Mouse (Mus musculus) ES-E14 (cell line): ENCODE data around the gene Btn2a2. TPM values are rescaled to one million over a fixed set of nuclear protein-coding genes. Genes with fewer than 3 reads are reported as not detected.

Source experiments
- DNase-seq: peaks from one replicate; pipeline ENCODE4 v3.0.0-alpha.2; 2013; ENCODE audit warnings: low read depth, low spot score
- H3K27ac ChIP-seq: 2 replicates; pipeline ENCODE4 v1.5.1; 2012; ENCODE audit warnings: low read depth, mild to moderate bottlenecking, low read length, moderate library complexity, mixed read lengths; ENCODE audit not compliant: poor library complexity, insufficient read depth, severe bottlenecking
- H3K36me3 ChIP-seq: 2 replicates; pipeline ENCODE4 v1.6.1; 2012; ENCODE audit warnings: mild to moderate bottlenecking, low read length, moderate library complexity, mixed read lengths; ENCODE audit not compliant: control insufficient read depth, poor library complexity, insufficient read depth, severe bottlenecking
- H3K4me1 ChIP-seq, 2 experiments: fragments of 150-350 bp in 1 of 2; sonication (generic) in 1 of 2; 2 replicates each; pipeline ENCODE4 v1.6.1; 2012; ENCODE audit warnings: low read length in 2 of 2, mild to moderate bottlenecking in 1 of 2, mixed read lengths in 1 of 2; ENCODE audit not compliant: control insufficient read depth in 2 of 2, insufficient read depth in 2 of 2, poor library complexity in 1 of 2
- H3K4me3 ChIP-seq, 2 experiments: fragments of 150-350 bp in 1 of 2; sonication (generic) in 1 of 2; 2 replicates each; pipeline ENCODE4 v1.5.1; 2012; ENCODE audit warnings: low read length in 2 of 2, low read depth in 1 of 2, mild to moderate bottlenecking in 1 of 2, mixed read lengths in 1 of 2; ENCODE audit not compliant: insufficient read depth in 1 of 2, poor library complexity in 1 of 2, severe bottlenecking in 1 of 2
- H3K9ac ChIP-seq: 2 replicates; pipeline ENCODE4 v1.6.1; 2012; ENCODE audit warnings: low read depth, mild to moderate bottlenecking, low read length, mixed read lengths; ENCODE audit not compliant: poor library complexity, insufficient read depth, severe bottlenecking
- H3K9me3 ChIP-seq: fragments of 150-350 bp; sonication (generic); 2 replicates; pipeline ENCODE4 v1.6.1; 2012; ENCODE audit warnings: low read depth, mild to moderate bottlenecking, low read length; ENCODE audit not compliant: control insufficient read depth, insufficient read depth
- CHD2 ChIP-seq: IDR thresholded peaks from 2 replicates; pipeline ENCODE4 v1.6.1; 2014; ENCODE audit warnings: mild to moderate bottlenecking, low read depth, low read length, inconsistent platforms
- HCFC1 ChIP-seq: IDR thresholded peaks from 2 replicates; pipeline ENCODE4 v1.6.1; 2012; ENCODE audit warnings: low read length, inconsistent platforms, borderline replicate concordance; ENCODE audit not compliant: insufficient read depth
- MAFK ChIP-seq: IDR thresholded peaks from 2 replicates; pipeline ENCODE4 v1.6.1; 2014; ENCODE audit warnings: mild to moderate bottlenecking, low read depth, low read length, inconsistent platforms; ENCODE audit not compliant: insufficient read depth
- ZC3H11A ChIP-seq: IDR thresholded peaks from 2 replicates; pipeline ENCODE4 v1.6.1; 2012; ENCODE audit warnings: low read depth, mild to moderate bottlenecking, inconsistent platforms, low read length, borderline replicate concordance
- ZNF384 ChIP-seq: IDR thresholded peaks from 2 replicates; pipeline ENCODE4 v1.6.1; 2012; ENCODE audit warnings: low read depth, low read length, inconsistent platforms
- in situ Hi-C, 2 experiments: fragments of 600-800 bp; cut with MboI; formaldehyde crosslinking; loops; one replicate each; pipeline ENCODE4 v1.15.1; 2025; ENCODE audit warnings: low sequenced_read_pairs in 2 of 2, inconsistent platforms in 1 of 2; ENCODE audit not compliant: unreplicated experiment in 2 of 2
- total RNA-seq: library from RNA; depleted of rRNA; stranded (reverse); fragments of 300-350 nt; gene quantifications from 2 replicates; pipeline ENCODE4 v1.2.3, GENCODE M21; 2012

Gene Btn2a2
- total RNA-seq, 1 experiment, result 1.5 TPM

GRCm38 (mm10) chr13:23506819-23507515, 18.3 kb upstream of the Btn2a2 start:
- TF ChIP-seq CHD2, result no peak
- no peak for TF ChIP-seq HCFC1
- TF ChIP-seq ZNF384, result peak; percentile 65; the same call in 1 of the 2 replicates
- H3K4me1 ChIP-seq, result peaks cover 6 to 7% of the 10 kb centered on the region in 2 experiments; a peak in 2 of 4 replicates
- DNase-seq, result peak; percentile 79
- peak overlapping the region; percentile 52; the same call in 1 of the 2 replicates for H3K27ac ChIP-seq
- H3K9ac ChIP-seq, result peak overlapping the region; percentile 38; the same call in 1 of the 2 replicates
- in situ Hi-C loops, result loop anchor here (25.0 kb wide), 1 partner anchor 195 kb away; no protein-coding TSS in a partner anchor
- peak overlapping the region; percentile 51 to 69 for H3K4me3 ChIP-seq
- no peaks in the 10 kb centered on the region for H3K9me3 ChIP-seq
- H3K36me3 ChIP-seq, result no peaks in the 10 kb centered on the region

GRCm38 (mm10) chr13:23506351-23506750, 17.7 kb upstream of the Btn2a2 start:
- Histone ChIP-seq H3K4me1 (peaks cover 5 to 6% of the 10 kb centered on the region in 2 experiments; a peak in 2 of 4 replicates), H3K9me3 (no peaks in the 10 kb centered on the region), H3K27ac (peak overlapping the region; percentile 52; the same call in 1 of the 2 replicates), H3K9ac (no peak overlapping the region; the same call in 1 of the 2 replicates), H3K36me3 (no peaks in the 10 kb centered on the region), H3K4me3 (peak overlapping the region; percentile 53 to 69)
- in situ Hi-C loops, result loop anchor here (25.0 kb wide), 1 partner anchor 194 kb away; no protein-coding TSS in a partner anchor
- no peak for TF ChIP-seq CHD2
- no peak for TF ChIP-seq HCFC1
- TF ChIP-seq MAFK, result 0 out of 2 replicates have a peak, but pooled peaks have one; percentile 40
- peak; percentile 72 for DNase-seq

GRCm38 (mm10) chr13:23505662-23506345, 17.1 kb upstream of the Btn2a2 start:
- no peak for DNase-seq
- no peak overlapping the region for H3K27ac ChIP-seq

GRCm38 (mm10) chr13:23503797-23504196, 15.1 kb upstream of the Btn2a2 start:
- DNase-seq, result peak; percentile 64
- in situ Hi-C loops, result loop anchor here (25.0 kb wide), 1 partner anchor 191 kb away; no protein-coding TSS in a partner anchor
- H3K4me1 ChIP-seq, result peaks cover 4% of the 10 kb centered on the region in 2 experiments; a peak in 2 of 4 replicates
- H3K4me3 ChIP-seq, result peak overlapping the region; percentile 32 to 41; a peak in 3 of 4 replicates
- no peaks in the 10 kb centered on the region for H3K9me3 ChIP-seq
- no peak overlapping the region for H3K9ac ChIP-seq
- H3K36me3 ChIP-seq, result no peaks in the 10 kb centered on the region
- TF ChIP-seq CHD2 (no peak), ZNF384 (no peak), HCFC1 (no peak), ZC3H11A (no peak), MAFK (peak; percentile 83)
- no peak overlapping the region for H3K27ac ChIP-seq

More at GRCm38 (mm10) chr13:23505662-23506345, 17.1 kb upstream of the Btn2a2 start:
- no peaks in the 10 kb centered on the region for H3K9me3 ChIP-seq
- H3K4me3 ChIP-seq, result peak overlapping the region; percentile 53 to 69
- no peaks in the 10 kb centered on the region for H3K36me3 ChIP-seq
- peaks cover 5 to 6% of the 10 kb centered on the region in 2 experiments; a peak in 2 of 4 replicates for H3K4me1 ChIP-seq
- no peak for TF ChIP-seq CHD2
- TF ChIP-seq MAFK, result no peak
- no peak for TF ChIP-seq HCFC1
- TF ChIP-seq ZC3H11A, result no peak
- TF ChIP-seq ZNF384, result no peak
- in situ Hi-C loops, result loop anchor here (25.0 kb wide), 1 partner anchor 194 kb away; no protein-coding TSS in a partner anchor
- peak overlapping the region; percentile 57 for H3K9ac ChIP-seq
